Mouse (Mus musculus) left cerebral cortex, postnatal 4 days (tissue): ENCODE data around the gene Grasp. TPM values are rescaled to one million over a fixed set of nuclear protein-coding genes. Genes with fewer than 3 reads are reported as not detected.

Source experiments
- DNase-seq: peaks from one replicate; pipeline ENCODE4 v3.0.0-alpha.2; 2022
- intact Hi-C: fragments of 180-260 bp; cut with DNase I; formaldehyde crosslinking; loops from one replicate; pipeline ENCODE4 v1.15.1; 2025
- total RNA-seq, 2 experiments: library from RNA; stranded (reverse); gene quantifications; 2 replicates each; pipeline ENCODE4 v1.2.3; 2021

Gene Grasp
- total RNA-seq, 2 experiments from 2014 or later = 12.3 to 13.5 TPM

DNA sequence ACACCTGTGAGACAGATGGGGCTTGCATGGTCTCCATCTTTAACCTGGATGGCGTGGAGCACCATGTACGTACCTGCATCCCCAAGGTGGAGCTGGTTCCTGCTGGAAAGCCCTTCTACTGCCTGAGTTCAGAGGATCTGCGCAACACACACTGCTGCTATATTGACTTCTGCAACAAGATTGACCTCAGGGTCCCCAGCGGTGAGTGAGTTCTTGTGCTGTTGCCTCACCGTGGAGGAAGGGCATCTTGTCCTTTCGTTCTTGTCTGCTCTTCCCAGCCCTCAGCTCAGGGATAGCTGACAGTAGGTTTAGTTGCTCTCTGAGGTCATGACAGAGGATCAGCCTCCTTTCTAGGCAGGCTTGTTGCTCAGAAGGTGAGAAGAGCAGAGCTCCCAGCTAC, 30.0 kb upstream of the Grasp start:
- no peak for DNase-seq
- intact Hi-C loops = no loop called here

DNA sequence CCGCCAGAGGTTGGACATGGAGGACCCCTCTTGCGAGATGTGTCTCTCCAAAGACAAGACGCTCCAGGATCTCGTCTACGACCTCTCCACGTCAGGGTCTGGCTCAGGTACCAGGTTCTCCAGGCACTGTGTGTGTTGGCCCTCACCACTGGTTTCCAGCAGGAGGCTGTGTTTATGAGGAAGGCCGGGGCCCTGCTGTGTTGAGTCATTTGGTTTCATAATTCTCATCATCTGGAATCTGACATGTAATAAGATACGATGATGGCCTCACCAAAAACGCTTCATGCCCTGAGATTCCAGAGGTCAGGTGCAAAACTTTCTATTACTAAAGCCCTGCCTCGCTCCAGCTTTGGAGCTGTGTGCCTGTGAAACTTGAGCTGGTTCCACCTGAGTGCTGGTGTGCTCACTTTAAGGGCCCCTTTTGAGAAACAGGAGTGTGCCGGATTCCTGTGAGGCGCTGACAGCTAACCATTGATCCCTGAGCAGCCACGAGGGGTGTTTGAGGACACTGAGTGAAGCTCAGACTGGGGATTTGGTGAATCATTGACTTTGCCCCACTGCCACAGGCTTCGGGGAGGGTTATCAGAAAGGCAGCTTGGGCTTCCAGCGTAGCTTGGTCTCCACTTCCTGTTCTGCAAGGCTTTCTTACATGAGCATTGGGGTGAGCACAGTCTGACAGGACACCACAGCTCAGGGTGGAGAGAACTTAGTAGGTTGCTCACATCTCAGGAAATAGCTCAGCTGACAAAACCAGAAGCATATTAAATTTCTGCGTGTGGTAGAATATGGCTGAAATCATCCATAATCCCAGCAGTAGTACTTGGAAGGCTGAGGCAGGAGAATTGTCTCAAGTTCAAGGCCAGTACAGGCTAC, 28.8 kb upstream of the Grasp start:
- intact Hi-C loops = no loop called here
- DNase-seq = no peak

DNA sequence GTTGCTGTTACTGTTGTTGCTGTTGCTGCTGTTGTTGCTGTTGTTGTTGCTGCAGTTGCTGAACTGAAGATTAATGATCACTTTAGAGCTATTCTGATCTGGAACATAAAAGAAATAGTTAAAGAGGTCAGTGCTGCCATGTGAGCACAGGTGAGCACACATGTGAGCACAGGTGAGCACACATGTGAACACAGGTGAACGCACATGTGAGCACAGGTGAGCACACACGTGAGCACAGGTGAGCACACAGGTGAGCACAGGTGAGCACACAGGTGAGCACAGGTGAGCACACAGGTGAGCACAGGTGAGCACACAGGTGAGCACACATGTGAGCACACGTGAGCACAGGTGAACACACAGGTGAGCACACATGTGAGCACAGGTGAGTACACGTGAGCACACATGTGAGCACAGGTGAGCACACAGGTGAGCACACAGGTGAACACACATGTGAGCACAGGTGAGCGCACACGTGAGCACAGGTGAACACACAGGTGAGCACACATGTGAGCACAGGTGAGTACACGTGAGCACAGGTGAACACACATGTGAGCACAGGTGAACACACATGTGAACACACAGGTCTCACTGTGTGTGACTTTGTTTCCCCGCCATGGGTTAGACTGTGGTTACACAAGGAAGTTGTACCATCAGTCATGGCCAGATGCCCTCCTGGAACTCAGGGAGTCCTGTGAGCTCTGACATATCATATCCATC, 27.8 kb upstream of the Grasp start:
- DNase-seq = no peak
- intact Hi-C loops = no loop called here

DNA sequence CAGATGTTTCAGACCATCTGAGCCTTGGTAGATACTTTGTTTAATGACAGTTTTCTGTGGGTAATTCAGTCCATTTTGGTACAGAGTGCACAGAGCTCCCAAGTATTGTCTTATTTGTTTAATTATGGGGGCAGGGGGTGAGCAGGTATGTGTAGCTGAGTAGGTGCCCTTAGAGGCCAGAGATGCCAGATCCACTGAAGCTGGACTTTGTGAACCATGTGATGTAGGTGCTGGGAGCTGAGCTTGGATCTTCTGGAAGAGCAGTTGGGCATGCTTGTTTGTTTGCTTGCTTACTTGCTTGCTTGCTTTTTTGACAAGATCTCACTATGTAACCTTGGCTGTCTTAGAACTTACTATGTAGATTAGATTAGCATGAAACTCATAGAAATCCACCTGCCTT, 27.0 kb upstream of the Grasp start:
- no peak for DNase-seq
- intact Hi-C loops = no loop called here

DNA sequence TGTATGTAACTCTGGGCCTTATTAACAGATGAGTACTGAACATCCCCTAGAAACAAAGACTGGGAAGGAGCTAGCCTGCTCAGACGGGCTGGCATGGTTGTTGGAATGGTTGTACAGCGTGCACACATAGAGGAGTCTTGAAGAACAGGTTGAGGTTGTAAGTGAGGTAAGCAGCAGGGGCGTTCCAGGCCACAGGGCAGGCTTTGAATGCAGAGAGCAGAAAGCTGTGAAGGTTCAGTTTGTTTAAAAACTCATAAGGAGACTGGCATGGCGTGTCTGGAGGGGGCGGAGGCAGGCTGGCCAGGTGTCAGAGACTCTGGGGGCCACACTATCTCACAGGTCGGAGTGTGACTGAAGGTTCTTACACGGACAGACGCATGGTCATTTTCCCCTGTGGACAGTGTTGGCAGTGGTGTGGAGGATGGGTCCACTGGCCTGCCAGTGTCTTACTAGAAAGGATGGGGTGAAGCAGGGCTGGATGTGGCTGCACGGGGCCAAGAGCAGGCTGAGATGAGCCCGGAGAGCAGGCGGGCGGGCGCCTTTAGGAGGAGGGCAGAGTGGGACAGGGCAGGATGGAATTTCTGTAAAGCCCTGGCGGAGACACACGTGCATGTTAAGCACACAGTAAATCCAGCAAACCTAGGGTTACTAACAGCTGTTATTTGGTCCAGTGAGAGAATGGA, 26.4 kb upstream of the Grasp start:
- intact Hi-C loops = no loop called here
- DNase-seq = no peak

DNA sequence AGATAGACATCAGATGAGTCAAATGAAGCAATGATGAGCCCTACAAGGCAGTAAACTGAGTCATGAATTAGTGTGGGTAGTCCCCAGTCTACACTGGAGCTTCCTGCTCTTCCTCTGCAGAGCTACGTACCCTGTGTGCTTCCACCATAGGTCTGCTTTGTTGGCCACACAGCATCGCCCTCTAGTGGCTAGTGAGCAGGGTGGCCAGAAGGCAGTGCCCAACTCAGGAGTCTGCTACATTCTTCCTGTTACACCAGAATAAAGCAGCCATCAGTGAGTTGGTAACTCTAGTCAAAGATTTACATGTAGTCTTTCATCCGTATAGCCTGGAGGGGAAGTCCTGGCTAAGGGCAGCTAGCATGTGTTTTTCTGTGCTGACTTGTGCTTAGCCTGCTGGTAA, 25.8 kb upstream of the Grasp start:
- DNase-seq = peak; percentile 59
- intact Hi-C loops = no loop called here

DNA sequence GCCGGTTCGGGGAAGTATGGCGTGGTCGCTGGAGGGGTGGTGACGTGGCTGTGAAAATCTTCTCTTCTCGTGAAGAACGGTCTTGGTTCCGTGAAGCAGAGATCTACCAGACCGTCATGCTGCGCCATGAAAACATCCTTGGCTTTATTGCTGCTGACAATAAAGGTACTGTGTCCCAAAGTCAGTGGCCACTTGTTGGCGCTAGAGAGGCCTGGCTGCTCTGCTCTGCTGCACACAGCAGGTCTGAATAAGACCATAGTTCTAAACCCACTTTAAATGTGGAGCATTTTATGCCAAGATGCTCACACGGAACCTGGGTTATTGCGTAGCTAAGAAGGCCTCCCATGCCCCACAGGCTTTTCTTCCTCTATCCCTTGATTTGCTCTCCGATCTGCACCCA, 25.1 kb upstream of the Grasp start:
- DNase-seq = no peak
- intact Hi-C loops = no loop called here

DNA sequence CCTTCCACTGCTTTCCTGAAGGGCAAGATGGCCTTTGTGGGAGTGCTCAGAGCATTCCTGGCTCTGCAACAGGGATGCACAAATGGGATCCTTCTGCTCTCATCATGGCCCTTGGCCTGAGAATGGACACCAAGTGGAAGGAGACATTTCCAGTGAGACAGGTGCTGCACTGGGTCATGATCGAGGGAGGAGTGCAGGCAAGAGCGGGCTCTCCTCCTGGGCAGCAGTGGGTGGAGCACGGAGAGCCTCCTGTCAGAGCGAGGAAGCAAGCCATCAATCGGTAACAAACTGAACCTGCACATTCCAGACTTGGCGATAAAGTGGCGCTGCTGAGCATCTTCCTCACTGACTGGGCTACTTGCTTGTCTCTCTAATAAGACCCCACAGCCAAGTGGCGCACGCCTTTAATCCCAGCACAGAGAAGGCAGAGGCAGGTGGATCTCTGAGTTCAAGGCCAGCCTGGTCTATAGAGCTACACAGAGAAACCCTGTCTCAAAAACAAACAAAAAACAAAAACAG, 23.2 kb upstream of the Grasp start:
- intact Hi-C loops = no loop called here

DNA sequence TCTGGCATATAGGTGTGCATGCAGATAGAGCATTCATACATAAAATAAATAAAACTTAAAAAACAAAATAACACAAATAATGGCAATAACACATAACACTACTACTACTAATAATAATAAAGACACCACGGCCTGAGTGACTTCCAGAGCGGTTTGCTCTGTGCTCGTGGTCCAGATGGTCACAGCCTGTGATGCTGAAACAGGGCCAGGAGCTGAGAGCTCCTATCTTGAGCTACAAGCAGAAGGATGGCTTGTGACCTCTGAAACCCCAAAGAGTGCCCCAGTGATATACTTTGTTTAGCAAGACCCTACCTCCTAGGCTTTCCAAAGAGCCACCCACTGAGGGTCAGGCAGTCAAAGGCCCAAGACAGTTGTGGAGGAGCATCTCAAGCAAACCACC, 22.6 kb upstream of the Grasp start:
- intact Hi-C loops = no loop called here
- DNase-seq = no peak

More for the DNA sequence above, 23.2 kb upstream of the Grasp start:
- no peak for DNase-seq

DNA sequence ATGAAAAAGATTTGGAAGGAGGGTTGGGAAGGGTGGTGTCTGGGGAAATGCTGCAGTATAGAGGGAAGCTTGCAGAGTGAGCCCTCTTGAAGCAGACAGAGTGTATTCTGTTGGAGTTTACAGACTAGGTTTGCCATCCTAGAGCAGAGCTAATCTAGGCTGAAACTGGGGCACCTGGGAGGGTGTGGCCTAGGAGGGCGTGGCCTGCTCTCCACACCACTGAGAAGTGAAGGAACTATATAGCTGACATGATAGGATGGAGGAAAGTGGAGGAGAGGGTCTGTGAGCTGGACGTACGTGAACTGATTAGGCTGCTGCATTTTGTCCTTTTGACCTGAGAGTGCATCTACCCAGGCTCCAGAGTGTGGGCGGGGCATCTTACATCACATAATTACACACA, 20.3 kb upstream of the Grasp start:
- intact Hi-C loops = no loop called here
- DNase-seq = no peak

DNA sequence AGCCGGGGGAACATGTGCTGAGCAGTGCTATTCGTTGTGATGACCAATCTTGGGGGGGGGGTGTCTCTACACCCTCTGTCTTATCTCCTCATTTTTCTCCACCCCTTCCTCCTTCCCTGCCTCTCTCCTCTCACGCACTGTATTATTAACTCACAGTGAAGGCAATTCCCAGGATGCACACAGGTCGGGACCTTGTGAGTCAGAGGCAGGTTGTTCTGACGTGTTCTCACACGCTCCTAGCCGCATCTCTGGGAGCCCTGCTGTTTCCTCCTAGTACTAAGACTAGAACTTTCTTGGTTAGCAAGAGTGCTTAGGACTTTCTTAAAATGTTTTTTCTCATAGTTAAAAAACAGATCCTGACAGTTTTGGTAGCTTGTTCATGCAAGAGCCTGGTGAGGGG, 19.2 kb upstream of the Grasp start:
- DNase-seq = no peak
- intact Hi-C loops = no loop called here

DNA sequence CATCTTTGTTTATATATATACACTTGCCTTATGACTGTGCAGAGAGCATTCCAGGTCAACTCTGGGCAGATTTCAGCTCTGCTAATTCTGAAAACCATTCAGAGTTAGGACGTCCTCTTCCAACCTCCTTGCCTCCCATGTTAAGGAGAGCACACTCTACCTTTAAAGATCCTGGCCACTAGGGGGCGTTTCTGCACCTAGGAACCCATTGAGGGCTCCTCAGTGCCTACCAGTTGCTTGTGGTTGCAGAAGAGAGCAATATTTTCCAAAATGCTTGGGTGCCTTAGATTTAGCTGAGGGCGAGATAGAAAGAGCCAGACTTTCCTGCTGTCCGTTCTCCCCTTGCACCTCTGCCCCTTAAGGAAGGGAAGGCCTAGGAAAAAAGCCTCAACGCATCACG, 13.8 kb upstream of the Grasp start:
- intact Hi-C loops = no loop called here
- peak; percentile 62 for DNase-seq

DNA sequence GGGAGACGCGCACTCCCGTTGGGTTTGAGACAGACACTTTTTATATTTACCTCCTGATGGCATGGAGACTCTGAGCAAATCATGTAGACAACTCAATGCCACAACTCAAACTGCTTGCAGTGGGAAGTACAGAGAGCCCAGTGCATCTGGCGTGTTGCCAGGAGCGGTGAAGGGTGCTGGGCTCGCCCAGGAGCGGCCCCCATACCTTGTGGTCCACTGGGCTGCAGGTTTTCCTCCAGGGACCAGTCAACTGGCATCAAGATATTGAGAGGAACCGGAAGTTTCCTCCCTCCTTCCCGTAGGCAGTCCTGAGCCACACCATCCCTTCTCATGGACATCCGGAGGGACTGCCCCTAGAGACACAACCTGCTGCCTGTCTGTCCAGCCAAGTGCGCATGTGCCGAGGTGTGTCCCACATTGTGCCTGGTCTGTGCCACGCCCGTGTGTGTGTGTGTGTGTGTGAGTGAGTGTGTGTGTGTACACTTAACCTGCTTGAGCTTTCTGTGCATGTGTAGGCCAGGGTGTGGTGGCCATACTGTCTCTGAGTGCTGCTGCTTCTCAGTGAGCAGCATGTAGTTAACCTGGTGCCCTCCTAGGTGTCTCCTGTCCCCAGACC, 12.9 kb upstream of the Grasp start:
- intact Hi-C loops = no loop called here
- DNase-seq = no peak

DNA sequence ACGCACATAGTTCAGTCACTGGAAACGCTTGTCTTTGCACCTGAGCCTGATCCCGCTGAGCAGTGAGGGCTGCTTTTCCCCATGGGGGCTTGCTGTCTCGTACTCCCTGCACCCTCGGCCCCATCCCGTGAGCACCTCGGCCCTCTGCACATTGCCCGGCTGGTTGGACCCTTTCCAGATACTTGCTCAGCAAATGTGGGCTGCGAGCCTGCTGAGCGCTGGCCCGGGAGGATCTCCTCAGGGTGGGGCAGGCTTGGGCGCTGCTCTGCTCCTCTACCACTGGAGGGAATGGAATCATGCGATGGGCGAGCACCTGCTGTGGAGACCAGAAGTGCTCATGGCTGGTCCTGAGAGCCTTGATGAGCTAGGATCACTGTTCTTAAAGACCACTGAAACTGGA, 11.6 kb upstream of the Grasp start:
- DNase-seq = no peak
- intact Hi-C loops = no loop called here

DNA sequence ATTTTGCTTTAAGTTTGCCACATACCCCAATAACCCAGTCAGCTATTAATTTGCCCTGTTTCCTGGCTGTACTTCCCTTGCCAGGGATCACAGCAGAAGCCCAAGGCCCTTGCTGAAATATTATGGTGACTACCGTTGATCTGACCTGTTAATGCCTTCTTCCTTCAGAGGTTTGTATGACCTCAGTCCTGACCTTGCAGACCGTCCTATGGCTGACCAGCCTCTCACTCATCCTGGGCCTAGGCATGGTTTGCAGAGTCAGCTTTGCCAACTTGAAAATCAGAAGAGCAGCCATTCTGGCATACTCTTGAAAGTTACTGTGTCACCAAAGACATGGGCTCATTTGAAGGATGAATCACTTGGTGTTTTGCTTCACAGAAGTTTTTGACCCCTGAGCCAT, 8.9 kb upstream of the Grasp start:
- intact Hi-C loops = no loop called here
- DNase-seq = no peak

DNA sequence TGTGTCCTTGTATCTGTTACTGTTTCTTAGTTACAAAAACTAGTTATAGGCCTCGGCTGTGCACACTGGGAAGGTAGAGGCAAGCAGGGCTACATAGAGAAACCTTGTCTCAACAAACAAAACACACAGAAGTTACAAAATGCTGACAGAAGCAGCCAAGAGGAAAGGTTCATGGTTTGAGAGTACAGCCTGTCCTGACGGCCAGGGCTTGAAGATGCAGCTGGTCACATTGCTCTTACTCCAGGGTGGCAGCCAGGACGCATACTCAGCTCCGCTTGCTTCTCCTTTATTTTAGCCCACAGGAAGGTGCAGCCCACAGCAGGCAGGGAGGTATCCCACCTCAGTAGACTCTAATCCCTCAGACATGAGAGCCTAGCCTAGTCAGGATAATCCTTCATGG, 8.0 kb upstream of the Grasp start:
- intact Hi-C loops = no loop called here
- DNase-seq = no peak

DNA sequence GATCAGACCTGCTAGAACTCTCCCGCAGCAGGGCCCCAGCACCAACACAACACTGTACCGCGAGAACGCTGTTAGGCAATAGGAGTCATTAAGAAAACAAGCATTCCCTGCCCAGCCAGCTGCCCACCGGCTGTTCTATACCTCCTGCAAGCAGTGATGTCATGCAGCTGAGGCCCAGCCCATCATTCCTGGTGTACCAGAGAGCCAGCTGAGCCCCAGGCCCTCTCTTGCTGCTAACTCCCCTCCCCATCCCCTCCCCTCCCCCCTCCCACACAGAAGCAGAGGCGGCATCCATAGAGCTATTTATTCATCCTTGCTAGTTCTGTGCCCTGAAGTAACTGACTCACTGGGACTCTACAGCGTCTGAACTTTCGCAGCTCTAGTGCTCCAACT, 3.1 kb upstream of the Grasp start:
- DNase-seq = peak; percentile 57
- intact Hi-C loops = no loop called here

DNA sequence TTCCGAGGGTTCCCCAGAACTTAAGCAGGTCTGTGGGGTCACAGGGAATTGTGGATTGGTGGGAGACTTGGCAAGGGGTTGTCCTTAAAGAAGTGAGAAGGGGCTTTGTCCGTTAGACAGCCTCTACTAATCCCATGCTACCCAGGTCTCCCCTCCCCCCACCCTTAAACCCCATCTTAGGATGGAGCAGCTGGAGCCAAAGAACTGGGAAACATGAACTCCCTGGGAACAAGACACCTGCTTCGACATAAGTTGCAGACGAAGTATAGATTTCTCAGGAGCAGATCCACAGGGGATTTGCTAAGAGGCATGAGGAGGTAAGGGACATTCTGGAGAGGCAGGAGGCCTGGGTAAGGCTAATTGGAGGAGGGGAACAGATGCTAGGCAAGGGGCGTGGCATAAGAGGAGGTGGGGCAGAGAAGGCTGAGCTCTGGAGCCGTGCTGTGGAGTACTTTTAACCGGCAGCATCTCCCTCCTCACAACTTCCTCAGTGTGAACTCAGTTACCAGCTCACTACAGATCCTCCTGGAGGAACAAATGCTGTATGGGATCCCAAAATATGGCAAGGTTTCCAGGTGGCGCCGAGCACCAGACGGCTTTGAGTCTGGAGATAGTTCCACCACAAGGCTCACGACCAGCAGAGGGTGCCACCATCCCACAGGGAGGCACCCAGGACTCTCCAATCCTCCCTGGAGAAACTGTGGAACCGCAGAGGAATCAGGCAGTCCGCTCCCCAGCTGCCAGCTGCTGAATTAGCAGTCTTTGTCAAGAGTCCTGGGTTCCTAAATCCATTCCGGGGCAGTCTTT, 2.5 kb upstream of the Grasp start:
- intact Hi-C loops = no loop called here
- DNase-seq = peak; percentile 91

DNA sequence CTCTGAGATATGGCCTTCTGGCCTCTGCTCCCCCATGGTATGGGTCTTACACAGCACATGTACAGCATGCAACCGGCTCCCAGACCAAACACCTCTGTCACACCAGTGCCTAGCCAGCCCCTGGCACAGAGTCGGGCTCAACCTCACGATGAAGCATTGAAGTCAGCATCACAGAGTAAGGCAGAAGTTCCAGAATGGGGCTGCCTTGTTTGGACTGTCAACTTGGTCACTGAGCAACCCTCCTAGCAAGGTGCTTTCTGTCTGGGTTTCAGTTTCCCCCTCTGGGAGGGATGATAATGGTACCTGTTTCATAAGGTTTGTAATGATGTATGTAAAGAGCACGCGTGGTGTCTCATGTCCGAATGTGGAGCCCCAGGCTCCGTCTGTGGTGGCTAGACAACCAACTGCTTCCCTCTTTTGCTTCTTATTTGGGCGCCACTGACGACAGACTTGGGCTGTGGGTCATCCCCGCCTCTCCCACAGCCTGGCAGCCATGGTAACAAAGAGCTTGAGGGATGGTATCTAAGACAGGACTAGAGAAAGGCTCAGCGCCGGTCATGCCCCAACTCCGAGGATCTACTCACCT, 998 bp upstream of the Grasp start:
- intact Hi-C loops = no loop called here
- DNase-seq = no peak

DNA sequence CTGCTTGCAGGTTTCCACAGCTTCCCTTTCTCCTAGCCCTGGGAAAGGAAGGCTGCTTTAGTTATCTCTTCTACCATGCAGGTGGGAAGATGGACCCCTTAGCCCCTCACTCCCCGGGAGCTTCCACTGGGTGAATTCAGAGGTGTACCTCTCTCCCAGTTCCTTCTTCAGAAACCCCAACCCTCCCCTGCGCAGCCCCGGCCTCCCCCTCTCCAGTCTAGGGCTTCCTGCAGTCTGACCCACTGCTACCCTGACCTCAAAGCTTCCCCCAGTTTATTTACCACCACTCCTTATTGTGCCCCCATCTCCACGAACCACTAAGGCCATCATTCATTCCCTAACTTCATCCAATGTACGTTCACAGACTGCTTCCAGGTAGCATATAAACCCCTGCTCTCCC, 392 bp upstream of the Grasp start:
- DNase-seq = no peak
- intact Hi-C loops = no loop called here
